Mouse (Mus musculus) hindbrain, embryonic 13.5 days (tissue): ENCODE data around the gene Pithd1. TPM values are rescaled to one million over a fixed set of nuclear protein-coding genes. Genes with fewer than 3 reads are reported as not detected.

Source experiments
- ATAC-seq: fragments of 200-750 bp; cut with Nextera tagmentation; 2 replicates; pipeline ENCODE4 v1.8.0; 2017; ENCODE audit warnings: moderate TSS enrichment; ENCODE audit not compliant: low FRiP score
- H3K27ac ChIP-seq: fragments of 300-500 bp; sonication (generic); 2 replicates; pipeline ENCODE4 v1.5.1; 2015; ENCODE audit warnings: inconsistent platforms, mild to moderate bottlenecking, moderate library complexity
- H3K27me3 ChIP-seq: fragments of 300-500 bp; sonication (generic); 2 replicates; pipeline ENCODE4 v1.6.1; 2015; ENCODE audit warnings: mild to moderate bottlenecking, inconsistent platforms
- H3K36me3 ChIP-seq: fragments of 300-500 bp; sonication (generic); 2 replicates; pipeline ENCODE4 v1.6.1; 2015; ENCODE audit warnings: mild to moderate bottlenecking, inconsistent platforms
- H3K4me1 ChIP-seq: fragments of 300-500 bp; sonication (generic); replicated peaks from 2 replicates; pipeline ENCODE4 v1.6.1; 2015; ENCODE audit warnings: inconsistent platforms
- H3K4me2 ChIP-seq: fragments of 300-500 bp; sonication (generic); 2 replicates; pipeline ENCODE4 v1.6.1; 2015; ENCODE audit warnings: inconsistent platforms, mild to moderate bottlenecking, moderate library complexity
- H3K4me3 ChIP-seq: fragments of 300-500 bp; sonication (generic); 2 replicates; pipeline ENCODE4 v1.5.1; 2015; ENCODE audit warnings: mild to moderate bottlenecking, inconsistent platforms
- H3K9ac ChIP-seq: fragments of 300-500 bp; sonication (generic); 2 replicates; pipeline ENCODE4 v1.6.1; 2015; ENCODE audit warnings: mild to moderate bottlenecking, inconsistent platforms
- H3K9me3 ChIP-seq: fragments of 300-500 bp; sonication (generic); 2 replicates; pipeline ENCODE4 v1.6.1; 2016; ENCODE audit warnings: inconsistent platforms
- WGBS: fragments of 180-500 bp; shearing (Covaris S2); methylation state at CpG from one replicate; pipeline ENCODE4 v1.1.7; 2015; 5-methylcytosine and 5-hydroxymethylcytosine counted together
- polyA plus RNA-seq: library from polyadenylated mRNA; unstranded; fragments of >200 nt; fragmentation: Nextera tagmentation; extraction: Ambion mirVana; gene quantifications from 2 replicates; pipeline ENCODE4 v1.2.1, GENCODE M21; 2015

Gene Pithd1
- polyA plus RNA-seq, 1 experiment from 2014 or later, result 58.3 TPM

DNA sequence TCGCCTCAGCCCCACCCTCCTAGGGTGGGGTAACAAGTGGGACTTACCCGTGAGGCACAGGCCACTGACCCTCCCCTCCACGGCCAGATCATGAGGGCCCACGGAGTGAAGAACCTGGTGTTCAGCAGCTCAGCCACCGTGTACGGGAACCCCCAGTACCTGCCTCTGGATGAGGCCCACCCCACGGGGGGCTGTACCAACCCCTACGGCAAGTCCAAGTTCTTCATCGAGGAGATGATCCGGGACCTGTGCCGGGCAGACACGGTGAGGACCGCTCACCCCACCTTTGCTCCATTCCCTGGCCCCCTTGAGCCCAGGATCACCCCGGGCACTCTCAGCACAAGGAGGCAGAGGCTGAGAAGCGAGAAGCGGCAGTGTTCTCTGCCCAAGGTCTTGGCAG, 20.8 kb downstream of the Pithd1 start:
- Histone ChIP-seq H3K36me3 (peaks cover 61% of the 10 kb centered on the region), H3K4me2 (no peak overlapping the region), H3K9me3 (no peaks in the 10 kb centered on the region), H3K27me3 (no peaks in the 10 kb centered on the region), H3K4me3 (no peak overlapping the region), H3K27ac (no peak overlapping the region), H3K9ac (no peak overlapping the region), H3K4me1 (peaks cover 44% of the 10 kb centered on the region)
- no peak for ATAC-seq
- WGBS, result 91% methylated on average over 16 of the region's 16 CpGs

DNA sequence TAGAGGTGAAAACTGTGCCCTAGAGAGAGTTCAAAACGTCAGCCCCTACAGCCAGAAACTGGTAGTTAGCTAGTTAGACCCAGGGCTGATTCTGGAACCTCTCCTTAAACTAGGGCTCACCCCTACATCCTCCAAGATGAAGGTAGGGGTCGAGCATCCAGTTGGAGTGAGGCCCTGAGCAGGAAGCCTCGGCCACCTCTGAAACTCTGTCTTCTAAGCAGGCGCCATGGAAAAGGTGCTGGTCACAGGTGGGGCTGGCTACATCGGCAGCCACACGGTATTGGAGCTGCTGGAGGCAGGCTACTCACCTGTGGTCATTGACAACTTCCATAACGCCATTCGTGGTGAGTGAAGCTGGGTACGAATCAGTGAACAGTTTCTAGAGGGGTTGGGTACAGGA, 22.0 kb downstream of the Pithd1 start:
- WGBS, result 87% methylated on average over 9 of the region's 9 CpGs
- Histone ChIP-seq H3K27me3 (no peaks in the 10 kb centered on the region), H3K9ac (peak overlapping the region; percentile 95), H3K9me3 (no peaks in the 10 kb centered on the region), H3K4me2 (peak overlapping the region; percentile 95; the same call in 1 of the 2 replicates), H3K4me3 (peak overlapping the region; percentile 85; the same call in 1 of the 2 replicates), H3K27ac (no peak overlapping the region), H3K36me3 (peaks cover 60% of the 10 kb centered on the region), H3K4me1 (peaks cover 32% of the 10 kb centered on the region)
- ATAC-seq, result no peak

DNA sequence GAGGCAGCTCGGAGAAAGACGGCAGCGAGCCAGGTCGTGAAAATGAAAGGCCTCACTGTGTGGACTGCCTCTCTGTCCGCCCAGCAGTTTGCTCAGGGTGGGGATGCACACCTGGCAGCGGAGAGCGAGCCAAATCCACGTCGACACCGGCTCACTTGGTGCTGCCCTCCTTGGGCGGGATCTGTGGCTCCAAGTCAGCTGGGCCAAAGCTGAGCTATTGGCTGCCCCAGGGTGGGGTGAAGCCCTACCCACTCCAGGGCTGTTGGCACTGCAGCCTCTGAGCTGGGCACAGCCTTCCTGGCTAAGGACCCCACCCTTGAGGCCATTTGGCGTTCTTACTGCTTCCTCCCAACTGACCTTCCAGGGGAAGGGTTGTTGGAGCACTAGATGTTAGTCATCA, 22.6 kb downstream of the Pithd1 start:
- Histone ChIP-seq H3K4me2 (peak overlapping the region; percentile 95), H3K4me3 (peak overlapping the region; percentile 85), H3K27me3 (no peaks in the 10 kb centered on the region), H3K4me1 (peaks cover 26% of the 10 kb centered on the region), H3K9ac (peak overlapping the region; percentile 95), H3K9me3 (no peaks in the 10 kb centered on the region), H3K27ac (peak overlapping the region; percentile 94; the same call in 1 of the 2 replicates), H3K36me3 (peaks cover 60% of the 10 kb centered on the region)
- WGBS, result 5% methylated on average over 12 of the region's 12 CpGs
- ATAC-seq, result no peak

DNA sequence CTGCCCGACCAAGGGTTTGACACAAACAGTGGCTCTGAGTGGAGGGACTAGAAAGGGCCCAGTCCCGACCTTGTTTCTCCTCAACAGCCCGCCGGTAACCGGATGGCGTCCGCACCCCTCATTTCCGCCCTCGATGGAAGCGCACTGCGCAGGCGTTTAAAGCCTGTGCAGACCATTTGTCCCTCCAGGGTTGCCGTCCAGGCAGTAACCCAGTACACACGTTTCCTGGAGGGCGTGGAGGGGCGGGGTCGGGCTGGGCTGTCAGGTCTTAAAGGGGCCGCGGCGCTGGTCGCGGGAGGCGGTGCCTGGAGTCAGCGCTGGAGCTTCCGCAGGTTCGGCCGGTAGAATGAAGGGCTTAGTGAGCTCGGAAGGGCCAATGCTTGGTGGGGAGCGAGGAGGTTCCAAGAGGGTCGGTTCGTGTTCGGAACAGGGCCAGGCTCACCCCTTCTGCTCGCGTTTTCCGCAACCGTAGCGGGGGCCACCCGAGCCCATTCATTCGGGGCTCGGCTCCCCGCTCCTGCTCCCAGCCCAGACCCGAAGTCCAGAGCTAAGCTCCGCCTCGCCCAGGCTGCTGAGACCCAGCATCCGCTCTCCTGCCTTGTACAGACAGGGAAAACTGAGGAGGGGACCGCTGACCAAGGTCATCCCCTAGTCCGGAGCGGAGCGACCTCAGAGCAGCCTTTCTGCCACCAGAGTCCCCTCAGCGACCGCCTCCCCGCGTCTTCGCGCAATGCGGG, 23.4 kb downstream of the Pithd1 start, which contains the start of gene Gale:
TSS of gene Gale (plus strand) at position 271 of the 737 bp plus-strand sequence.
- Histone ChIP-seq H3K4me2 (peak within 1 kb of the TSS; percentile 95), H3K9me3 (no peaks in the 10 kb centered on the region), H3K27me3 (no peaks in the 10 kb centered on the region), H3K9ac (peak within 1 kb of the TSS; percentile 95), H3K27ac (peak within 1 kb of the TSS; percentile 94), H3K4me1 (peaks cover 23% of the 10 kb centered on the region), H3K4me3 (peak within 1 kb of the TSS; percentile 85), H3K36me3 (peaks cover 60% of the 10 kb centered on the region)
- ATAC-seq, result peak; percentile 94
- under 1% methylated on average over 54 of the region's 56 CpGs for WGBS

DNA sequence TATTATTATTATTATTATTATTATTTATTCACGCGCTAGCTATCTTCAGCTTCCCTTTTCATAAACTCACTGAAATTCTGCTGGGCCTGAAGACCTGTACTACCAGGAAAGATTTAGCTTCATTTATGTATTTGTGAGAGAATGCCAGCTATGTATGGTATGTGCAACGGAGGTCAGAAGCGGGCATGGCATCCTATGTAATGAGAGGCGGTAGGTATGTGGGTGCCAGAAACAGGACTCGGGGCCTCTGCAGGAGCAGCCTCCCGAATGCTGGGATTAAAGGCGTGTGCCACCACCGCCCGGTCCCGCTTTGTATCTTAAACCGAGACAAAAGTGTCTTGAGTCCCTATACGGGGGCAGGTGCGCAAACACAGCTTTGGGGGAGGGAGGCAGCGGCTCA, 24.1 kb downstream of the Pithd1 start:
- Histone ChIP-seq H3K27me3 (no peaks in the 10 kb centered on the region), H3K4me1 (peaks cover 23% of the 10 kb centered on the region), H3K4me2 (peak overlapping the region; percentile 95), H3K36me3 (peaks cover 60% of the 10 kb centered on the region), H3K9me3 (no peaks in the 10 kb centered on the region), H3K27ac (peak overlapping the region; percentile 94), H3K9ac (peak overlapping the region; percentile 95), H3K4me3 (peak overlapping the region; percentile 85)
- peak; percentile 5 for ATAC-seq
- 6% methylated on average over 15 of the region's 15 CpGs for WGBS

DNA sequence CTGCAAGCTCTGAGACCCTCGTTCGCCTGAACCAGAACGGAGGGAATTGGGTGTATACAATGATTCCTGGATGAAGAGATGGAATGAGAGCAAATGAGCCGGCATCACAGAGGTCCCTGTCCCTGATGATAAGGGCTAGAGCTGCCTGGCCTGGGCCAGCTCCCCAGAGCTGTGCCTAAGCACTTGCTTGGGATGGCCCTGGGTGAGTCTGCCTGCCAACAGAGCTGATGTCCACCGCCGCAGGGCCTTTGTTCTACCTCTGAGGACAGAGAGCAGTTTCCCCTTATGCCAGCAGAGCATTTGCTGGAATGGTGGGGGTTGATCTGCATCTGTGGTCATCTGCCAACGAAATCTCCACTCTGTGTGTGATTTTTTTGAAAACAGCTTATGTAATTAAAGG, 24.9 kb downstream of the Pithd1 start:
- H3K36me3 ChIP-seq, result peaks cover 60% of the 10 kb centered on the region
- H3K27me3 ChIP-seq, result no peaks in the 10 kb centered on the region
- WGBS, result 89% methylated on average over 7 of the region's 7 CpGs
- peaks cover 23% of the 10 kb centered on the region for H3K4me1 ChIP-seq
- no peak overlapping the region for H3K4me3 ChIP-seq
- no peak overlapping the region for H3K9ac ChIP-seq
- no peaks in the 10 kb centered on the region for H3K9me3 ChIP-seq
- H3K27ac ChIP-seq, result no peak overlapping the region
- peak overlapping the region; percentile 95; the same call in 1 of the 2 replicates for H3K4me2 ChIP-seq
- ATAC-seq, result no peak

DNA sequence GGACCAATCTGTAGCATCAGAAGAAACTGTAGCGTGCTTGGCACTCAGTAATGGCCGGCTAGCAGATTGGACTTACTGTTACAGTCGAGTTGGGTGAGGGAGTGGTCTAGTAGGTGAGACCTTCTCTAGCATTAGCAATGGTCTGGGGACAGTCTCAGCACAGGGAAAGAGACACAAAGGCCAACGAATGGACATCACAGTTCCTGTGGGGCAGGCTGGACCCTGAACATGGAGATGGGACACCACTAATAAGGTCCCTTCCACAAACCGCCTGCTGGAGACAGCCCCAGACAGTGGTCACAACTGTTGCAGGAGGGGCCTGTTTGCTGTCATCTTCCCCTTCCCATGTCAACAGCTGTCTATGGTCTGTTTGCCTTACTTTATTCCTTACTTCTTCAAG, 25.4 kb downstream of the Pithd1 start:
- Histone ChIP-seq H3K27ac (no peak overlapping the region), H3K4me3 (no peak overlapping the region), H3K9ac (no peak overlapping the region), H3K9me3 (no peaks in the 10 kb centered on the region), H3K4me1 (peaks cover 23% of the 10 kb centered on the region), H3K36me3 (peaks cover 57% of the 10 kb centered on the region), H3K27me3 (no peaks in the 10 kb centered on the region), H3K4me2 (no peak overlapping the region)
- WGBS, result 89% methylated on average over 5 of the region's 5 CpGs
- no peak for ATAC-seq

DNA sequence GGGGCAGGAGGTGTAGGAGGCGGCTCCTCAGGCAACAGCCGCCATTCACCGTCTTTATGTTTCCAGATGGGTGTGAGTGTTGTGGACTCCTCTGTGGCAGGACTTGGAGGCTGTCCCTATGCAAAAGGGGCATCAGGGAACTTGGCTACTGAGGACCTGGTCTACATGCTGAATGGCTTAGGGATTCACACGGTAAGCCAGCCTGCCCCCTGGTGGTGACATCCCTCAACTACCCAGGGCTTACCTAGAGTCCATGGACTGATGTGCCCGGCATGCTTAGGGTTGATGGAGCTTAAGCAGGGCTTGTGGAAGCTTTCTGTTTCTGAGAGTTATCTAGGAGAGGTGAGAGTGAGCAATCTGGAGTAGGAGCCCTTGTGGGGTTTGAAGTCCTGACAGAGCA, 26.3 kb downstream of the Pithd1 start:
- no peak overlapping the region for H3K9ac ChIP-seq
- no peaks in the 10 kb centered on the region for H3K9me3 ChIP-seq
- peaks cover 55% of the 10 kb centered on the region for H3K36me3 ChIP-seq
- WGBS, result 23% methylated on average over 5 of the region's 5 CpGs
- H3K4me2 ChIP-seq, result no peak overlapping the region
- H3K4me1 ChIP-seq, result peaks cover 23% of the 10 kb centered on the region
- no peak overlapping the region for H3K27ac ChIP-seq
- H3K4me3 ChIP-seq, result no peak overlapping the region
- no peaks in the 10 kb centered on the region for H3K27me3 ChIP-seq
- ATAC-seq, result no peak

DNA sequence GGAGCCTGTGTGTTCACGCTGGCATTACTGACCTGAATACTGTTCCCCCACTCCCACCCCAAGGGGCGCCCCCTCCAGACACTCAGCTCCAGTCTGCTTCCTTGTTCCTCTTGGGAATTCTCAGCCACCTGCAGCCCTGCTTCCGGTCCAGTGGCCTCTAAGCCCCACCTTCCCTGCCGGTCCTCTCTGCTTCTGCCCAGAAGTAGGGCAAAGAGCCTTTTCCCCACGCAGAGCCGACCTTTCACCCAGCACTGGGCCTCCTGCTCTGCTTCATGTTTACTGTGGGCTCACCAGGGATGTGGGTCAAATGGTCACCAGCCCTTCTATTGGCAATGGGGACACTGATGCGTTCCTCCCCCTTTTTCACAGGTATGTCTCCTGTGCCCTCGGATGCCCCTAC, 28.7 kb downstream of the Pithd1 start:
- Histone ChIP-seq H3K4me3 (no peak overlapping the region), H3K4me2 (no peak overlapping the region), H3K4me1 (peaks cover 7% of the 10 kb centered on the region), H3K9ac (peak overlapping the region; percentile 35; the same call in 1 of the 2 replicates), H3K9me3 (no peaks in the 10 kb centered on the region), H3K36me3 (peaks cover 62% of the 10 kb centered on the region), H3K27me3 (no peaks in the 10 kb centered on the region), H3K27ac (no peak overlapping the region)
- 59% methylated on average over 8 of the region's 8 CpGs for WGBS
- ATAC-seq, result no peak

DNA sequence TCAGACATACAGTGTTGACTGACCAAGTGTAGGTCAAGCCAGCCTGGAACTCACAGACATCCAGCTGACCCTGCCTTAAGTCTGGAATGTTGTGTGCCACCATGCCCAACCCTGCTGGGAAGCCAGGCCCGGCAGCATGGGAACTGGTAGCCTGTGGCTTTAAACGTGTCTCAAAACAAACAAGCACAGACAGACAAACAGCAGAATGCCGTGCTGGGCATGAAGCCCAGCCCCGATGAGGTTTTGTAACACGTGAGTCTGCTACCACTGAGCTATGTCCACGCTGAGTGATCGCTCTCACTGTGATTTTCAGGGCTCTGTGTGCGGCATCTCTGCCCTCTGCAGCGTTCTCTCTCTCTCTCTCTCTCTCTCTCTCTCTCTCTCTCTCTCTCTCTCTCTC, 31.2 kb downstream of the Pithd1 start:
- no peak for ATAC-seq
- no peaks in the 10 kb centered on the region for H3K4me1 ChIP-seq
- 88% methylated on average over 9 of the region's 9 CpGs for WGBS
- peaks cover 78% of the 10 kb centered on the region for H3K36me3 ChIP-seq
- no peak overlapping the region for H3K9ac ChIP-seq
- no peaks in the 10 kb centered on the region for H3K27me3 ChIP-seq
- H3K4me2 ChIP-seq, result no peak overlapping the region
- no peaks in the 10 kb centered on the region for H3K9me3 ChIP-seq
- H3K4me3 ChIP-seq, result no peak overlapping the region
- no peak overlapping the region for H3K27ac ChIP-seq

DNA sequence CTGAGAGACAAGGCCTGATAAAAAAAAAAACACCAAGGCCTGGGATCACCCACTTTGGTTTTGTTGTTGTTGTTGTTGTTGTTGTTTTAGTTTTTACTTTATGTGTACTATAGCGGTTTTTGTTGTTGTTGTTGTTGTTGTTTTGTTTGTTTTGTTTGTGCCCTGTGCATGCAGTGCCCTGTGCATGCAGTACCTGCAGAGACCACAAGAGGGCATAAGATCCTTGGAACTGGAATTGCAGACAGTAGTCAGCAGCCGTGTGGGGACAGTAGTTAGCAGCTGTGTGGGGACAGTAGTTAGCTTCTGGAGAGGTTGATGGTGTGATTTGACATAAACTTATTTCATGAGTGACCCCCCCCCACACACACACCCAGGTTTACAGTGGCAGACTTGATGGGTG, 32.8 kb downstream of the Pithd1 start:
- no peak overlapping the region for H3K4me2 ChIP-seq
- peaks cover 8% of the 10 kb centered on the region; the same call in 1 of the 2 replicates for H3K4me1 ChIP-seq
- no peaks in the 10 kb centered on the region for H3K27me3 ChIP-seq
- H3K9ac ChIP-seq, result no peak overlapping the region
- H3K27ac ChIP-seq, result no peak overlapping the region
- ATAC-seq, result no peak
- no peak overlapping the region for H3K4me3 ChIP-seq
- 10% methylated on average over 2 of the region's 2 CpGs for WGBS
- no peaks in the 10 kb centered on the region for H3K9me3 ChIP-seq
- H3K36me3 ChIP-seq, result peaks cover 64% of the 10 kb centered on the region

DNA sequence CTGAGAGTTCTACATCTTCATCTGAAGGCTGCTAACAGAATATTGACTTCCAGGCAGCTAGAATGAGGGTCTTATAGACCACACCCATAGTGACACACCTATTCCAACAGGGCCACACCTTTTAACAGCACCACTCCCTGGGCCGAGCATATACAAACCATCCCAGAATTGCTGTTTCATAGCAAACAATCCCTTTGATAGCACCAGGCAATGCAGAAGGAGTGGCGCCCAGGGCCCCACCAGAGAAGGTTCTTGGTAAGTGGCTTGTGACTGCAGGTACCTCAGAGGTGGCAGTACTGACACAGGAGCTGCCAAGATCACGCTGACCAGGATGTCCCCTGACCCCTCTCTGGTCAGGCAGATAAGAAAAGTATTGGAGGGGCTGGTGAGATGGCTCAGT, 33.9 kb downstream of the Pithd1 start:
- H3K36me3 ChIP-seq, result peaks cover 54% of the 10 kb centered on the region
- H3K4me2 ChIP-seq, result no peak overlapping the region
- peaks cover 18% of the 10 kb centered on the region for H3K4me1 ChIP-seq
- no peak overlapping the region for H3K27ac ChIP-seq
- WGBS, result 100% methylated on average over 3 of the region's 3 CpGs
- H3K9ac ChIP-seq, result no peak overlapping the region
- H3K27me3 ChIP-seq, result no peaks in the 10 kb centered on the region
- H3K4me3 ChIP-seq, result no peak overlapping the region
- no peak for ATAC-seq
- no peaks in the 10 kb centered on the region for H3K9me3 ChIP-seq

DNA sequence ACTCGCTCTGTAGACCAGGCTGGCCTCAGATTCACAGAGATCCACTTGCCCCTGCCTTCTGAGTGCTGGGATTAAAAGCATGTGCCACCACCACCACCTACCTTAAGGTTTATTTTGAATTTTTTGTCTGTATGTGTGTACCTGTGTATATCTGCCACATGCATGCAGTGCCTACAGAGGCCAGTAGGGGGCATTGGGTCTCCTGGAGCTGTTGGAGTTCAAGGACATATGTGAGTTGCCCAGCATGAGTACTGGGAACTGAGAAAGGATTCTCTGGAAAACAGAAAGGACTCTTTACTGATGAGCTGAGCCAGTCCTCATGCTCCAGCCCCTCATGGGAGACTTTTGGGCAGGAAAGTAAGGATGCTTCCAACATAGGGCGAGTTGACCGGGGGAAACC, 35.6 kb downstream of the Pithd1 start:
- H3K4me3 ChIP-seq, result no peak overlapping the region
- ATAC-seq, result no peak
- no peak overlapping the region for H3K27ac ChIP-seq
- no peaks in the 10 kb centered on the region for H3K27me3 ChIP-seq
- 96% methylated on average over 3 of the region's 3 CpGs for WGBS
- H3K36me3 ChIP-seq, result peaks cover 40% of the 10 kb centered on the region
- H3K4me2 ChIP-seq, result no peak overlapping the region
- no peak overlapping the region for H3K9ac ChIP-seq
- no peaks in the 10 kb centered on the region for H3K9me3 ChIP-seq
- peaks cover 29% of the 10 kb centered on the region for H3K4me1 ChIP-seq
